Mouse (Mus musculus): ENCODE measurements around the gene Spata18.

DNA sequence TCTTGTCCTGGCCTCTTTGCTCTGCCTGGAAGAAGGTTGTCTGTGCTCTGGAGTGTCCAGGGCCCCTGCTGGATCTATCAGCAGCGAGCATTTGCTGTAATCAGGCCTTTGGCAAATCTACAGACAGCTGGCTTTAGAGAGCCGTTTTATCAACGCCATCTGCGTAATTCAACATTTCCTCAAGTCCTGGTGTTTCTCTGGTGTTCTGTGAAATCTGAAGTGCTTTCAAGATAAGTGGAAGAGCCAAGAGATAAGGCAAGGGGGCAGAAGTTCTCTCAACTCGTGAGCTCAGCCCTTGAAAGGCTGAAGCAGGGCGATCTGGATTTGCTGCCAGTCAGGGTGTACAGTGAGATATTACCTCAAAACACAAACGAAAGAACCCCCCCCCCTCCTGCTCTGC lies 77.5 kb downstream of the Spata18 start:
- TF ChIP-seq POLR2A (IDR thresholded peaks at IDR 0.05; ENCODE audit: low read depth, low read length) = no peak
- no peak for TF ChIP-seq CTCF (IDR thresholded peaks at IDR 0.05; ENCODE audit: borderline replicate concordance, insufficient read depth, low read length)
